Mouse (Mus musculus) right cerebral cortex, postnatal 10 days (tissue): ENCODE data around the gene Fcrl5.

Experiments
- DNase-seq, 2 experiments: peaks; one replicate each; pipeline ENCODE4 v3.0.0; 2021; ENCODE audit warnings: low spot score in 2 of 2

Gene Fcrl5

DNA sequence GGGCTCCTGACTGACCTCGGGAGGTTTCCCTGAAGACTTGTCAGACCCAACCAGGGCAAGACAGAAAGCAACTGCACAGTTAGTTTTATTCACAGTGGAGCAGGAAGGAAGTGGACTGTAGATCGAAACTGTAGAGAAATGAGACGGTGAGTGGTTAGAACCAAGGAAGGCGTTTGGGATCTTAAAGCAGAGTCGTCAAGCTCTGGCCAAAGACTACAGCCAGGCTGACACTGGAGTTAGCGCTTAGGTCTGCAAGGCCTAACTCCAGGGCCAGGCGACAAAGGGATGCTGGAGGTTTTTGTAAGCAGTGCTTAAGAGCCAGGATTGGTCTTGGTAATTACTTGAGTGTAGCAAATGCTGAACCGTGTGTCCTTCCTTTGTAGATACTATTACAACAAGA, 93.3 kb downstream of the Fcrl5 start:
- no peak for DNase-seq

DNA sequence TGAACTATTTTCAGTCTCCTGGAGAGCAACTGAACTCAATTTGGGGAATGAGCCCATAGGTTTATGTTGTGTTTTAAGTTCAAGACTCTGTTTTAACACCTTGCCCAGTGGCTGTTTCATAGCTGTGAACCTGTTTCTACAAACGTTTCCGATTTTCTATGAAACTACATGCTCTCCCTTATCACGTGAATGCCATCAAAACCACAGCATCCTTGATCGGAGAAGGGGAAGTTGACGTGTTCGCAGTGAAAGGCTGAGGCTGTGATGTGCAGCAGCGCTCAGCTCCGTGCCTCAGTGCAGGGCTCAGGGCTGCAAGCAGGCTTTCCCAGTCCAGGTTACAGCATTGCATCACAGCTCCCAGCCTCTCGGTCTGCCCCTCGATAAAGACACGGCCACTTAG, 94.0 kb downstream of the Fcrl5 start:
- DNase-seq = no peak

DNA sequence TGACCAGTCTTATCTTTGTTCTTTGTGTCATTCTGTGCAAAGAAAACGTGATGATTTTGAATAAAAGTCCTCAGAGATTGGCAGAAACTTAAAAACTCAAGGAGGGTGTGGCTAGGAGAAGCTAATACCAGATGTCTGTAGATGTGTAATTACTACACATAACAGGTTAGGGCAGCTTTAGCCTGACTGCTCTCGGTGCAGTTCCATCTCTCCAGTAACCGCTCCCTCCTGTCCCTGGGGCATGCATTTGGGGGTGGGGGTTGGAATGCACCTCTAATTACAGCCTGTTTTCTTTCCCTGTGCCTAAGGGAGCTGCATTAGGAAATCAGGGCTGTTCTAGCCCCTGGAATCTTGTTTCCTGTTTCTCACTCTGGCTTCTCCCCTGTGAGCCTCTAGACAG, 94.7 kb downstream of the Fcrl5 start:
- DNase-seq = no peak

DNA sequence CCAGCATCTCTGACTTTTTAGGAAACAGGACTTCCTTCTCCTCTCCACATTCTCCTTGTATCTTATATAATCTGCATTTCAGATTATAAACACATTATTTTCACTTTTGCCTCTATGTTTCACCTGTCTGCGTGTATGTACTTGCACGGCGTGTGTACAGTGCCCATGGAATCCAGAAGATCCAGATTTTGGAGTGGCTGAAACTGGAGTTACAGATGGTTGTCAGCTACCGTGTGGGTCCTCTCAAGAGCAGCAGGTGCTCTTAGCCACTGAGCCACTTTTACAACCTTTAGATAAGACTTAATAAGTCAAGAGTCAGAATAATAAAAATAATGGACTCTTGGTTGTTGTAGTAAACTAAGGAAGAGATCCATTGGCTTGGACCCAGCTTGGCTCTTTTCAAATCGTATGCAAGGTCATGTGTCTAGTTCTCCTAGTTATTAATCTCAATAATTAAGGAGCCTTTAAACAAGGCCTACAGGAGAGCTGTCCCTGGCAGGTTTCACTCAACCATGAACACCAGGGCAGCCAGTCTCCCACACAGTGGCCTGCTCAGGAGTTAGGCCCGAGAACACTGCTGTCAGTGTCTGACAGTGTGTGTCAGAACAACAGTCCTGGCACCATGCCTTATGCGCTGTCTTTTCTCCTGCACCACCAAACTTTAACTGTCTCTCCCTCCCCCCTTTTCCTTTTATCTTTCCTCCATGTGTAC, 98.2 kb downstream of the Fcrl5 start:
- no peak for DNase-seq

DNA sequence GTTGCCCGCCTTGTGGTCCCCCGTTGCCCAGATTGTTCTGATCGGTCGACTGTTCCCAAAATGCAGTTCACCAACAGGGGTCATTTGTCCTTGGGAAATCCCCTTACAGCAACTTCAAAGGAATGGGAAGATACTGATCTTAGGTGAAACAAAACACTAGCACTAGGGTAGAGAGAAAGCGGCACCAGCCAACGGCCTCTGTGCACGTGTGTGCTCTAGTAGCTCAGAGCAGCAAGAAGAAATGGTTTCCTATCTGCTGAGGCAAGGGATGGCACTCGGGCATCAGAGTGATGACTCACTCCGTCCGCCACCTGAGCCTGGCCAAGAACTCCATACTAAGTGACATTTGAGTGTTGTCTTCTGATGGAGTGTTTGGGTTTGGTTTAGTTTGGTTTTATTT, 102.5 kb downstream of the Fcrl5 start:
- DNase-seq = no peak

DNA sequence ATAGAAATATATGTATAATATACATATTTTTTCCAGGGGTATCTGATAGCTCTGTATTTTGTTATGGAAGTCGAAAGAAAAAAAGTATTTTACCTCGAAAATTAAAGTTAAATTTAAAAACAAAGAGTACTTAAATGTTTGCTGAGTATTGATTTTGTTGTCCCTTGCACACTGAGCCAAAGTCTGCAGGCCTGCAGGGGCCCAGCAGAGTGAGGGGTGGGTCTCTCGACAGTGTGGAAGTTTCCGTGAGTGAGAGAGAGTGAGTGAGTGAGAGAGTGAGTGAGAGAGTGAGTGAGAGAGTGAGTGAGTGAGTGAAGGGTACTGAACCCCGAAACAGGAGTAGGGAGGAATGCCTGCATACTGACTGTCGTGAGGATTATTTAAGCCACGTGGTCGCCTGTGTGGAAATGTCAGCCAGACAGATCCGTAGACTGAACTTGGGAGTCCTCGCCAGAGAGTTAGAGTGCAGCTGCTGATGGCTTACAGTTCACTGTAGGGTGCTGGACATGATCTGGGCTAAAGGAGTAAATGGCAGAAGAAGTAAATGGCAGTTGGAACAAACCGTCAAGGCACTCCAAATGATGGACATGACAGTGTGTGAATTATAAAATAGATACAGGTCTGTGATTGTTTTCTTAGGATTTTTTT, 104.6 kb downstream of the Fcrl5 start:
- no peak for DNase-seq

DNA sequence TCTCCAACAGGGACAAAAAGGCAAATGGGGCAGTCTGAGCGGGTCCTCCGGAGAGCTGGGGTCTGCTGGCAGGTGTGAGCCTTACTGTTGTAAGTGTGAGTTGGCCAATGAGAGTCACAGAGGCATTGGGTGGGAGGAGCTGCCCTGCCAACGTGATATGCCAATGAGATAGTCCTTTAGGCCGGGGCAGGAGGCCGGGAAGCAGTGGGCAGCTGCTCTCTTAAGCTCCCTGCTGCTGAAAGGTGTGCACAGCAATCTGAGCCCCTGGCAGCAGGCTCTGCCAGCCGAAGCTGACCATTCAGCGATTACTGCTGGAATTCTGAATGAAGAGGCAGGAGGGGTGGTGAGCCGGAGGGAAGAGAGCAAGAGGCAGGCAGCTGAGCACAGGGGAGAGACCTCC, 105.1 kb downstream of the Fcrl5 start:
- no peak for DNase-seq

DNA sequence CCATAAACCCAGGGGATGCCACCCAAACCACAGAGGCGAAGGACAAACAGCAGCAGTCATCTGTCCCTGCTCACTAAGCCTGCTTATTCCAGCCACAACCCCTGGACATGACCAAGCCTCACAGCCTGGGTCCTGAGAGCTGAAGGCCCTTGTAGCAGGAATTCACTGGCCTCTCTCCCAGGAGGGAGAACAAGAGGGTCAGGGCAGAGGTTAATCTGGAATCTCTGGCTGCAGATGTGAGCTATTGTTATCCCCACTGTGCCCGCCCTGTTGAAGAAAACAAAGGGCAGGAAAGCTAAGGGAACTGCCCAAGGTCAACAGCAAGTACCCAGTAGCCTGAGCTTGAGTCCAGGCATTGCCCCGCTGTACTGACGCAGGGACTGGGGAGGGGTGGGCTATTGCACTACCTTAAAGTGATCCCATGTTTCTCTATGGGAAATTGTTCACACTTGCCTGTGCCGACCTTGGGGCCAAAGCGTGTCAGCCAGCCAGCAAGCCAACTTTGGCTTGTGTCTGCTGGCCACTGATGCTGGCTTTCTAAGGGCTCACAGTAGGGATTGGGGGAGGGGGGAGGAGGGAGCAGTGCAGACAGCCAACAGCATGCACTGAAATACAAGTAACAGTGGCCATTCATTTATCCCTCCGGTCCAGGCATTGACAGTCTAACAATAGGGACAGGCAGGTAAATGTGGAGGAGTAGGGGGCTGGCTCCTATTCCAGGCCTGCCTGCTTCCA, 107.1 kb downstream of the Fcrl5 start:
- DNase-seq = no peak

DNA sequence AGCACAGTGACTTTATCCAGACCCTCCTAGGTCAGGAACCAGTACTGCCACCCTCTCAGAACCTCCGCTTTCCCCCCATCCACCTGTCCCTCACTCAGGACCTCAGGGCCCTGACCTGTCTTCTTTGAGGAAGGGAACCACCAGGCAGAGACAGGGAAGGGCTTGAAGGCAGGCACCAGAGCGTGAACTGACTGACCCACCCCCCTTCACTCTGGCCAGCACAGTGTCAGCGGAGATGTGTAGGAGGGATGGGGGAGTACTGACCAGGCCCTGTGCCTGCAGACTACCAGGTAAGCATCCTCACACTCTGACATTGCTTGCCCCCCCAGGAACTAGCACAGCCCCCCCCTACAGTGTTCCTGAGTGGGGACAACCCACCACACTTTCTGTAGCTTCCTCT, 110.0 kb downstream of the Fcrl5 start:
- no peak for DNase-seq

DNA sequence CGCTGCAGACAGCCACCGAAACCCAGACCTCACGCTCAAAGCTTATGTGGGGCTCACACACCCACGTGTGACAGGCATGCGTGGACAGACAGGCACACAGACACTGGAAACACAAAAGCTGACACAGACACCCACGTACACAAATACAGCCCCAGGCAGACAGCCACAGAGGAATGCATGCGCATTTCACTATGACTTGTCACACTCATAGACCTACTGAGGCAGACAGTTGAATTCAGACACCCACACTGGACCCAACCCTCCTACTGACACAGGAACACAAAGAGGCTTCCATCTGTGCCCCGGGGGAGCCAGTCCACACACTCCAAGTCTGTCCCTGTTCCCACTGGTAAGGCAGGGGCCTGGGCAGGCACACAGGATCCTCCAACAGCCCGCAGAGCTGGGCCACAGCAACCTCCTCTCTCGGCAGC, 110.7 kb downstream of the Fcrl5 start:
- peak in 1 of 2 experiments; percentile 25 for DNase-seq

DNA sequence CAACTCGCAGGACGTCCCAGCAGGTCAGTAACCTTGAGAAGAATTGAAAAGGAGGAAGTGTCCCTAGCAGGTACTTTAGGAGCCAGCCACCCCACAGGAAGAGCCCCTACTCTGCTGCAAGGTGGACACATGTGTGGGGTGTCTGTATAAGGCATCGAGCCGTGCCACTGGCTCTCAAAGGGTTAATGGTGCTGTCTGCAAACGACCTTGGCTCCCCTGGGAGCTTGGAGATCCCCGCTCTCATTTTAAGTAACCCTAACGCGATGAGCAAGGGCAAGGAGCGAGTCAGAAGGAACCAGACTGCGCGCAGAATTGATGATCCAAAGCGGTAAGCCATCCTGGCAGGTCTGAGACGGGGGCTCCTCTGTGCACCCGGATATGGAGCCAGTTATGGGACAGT, 114.3 kb downstream of the Fcrl5 start:
- no peak for DNase-seq
